Mouse (Mus musculus) liver, embryonic 12.5 days (tissue): ENCODE results near the gene Preb. TPM values are rescaled to one million over a fixed set of nuclear protein-coding genes. Genes with fewer than 3 reads are reported as not detected.

Experiments
- ATAC-seq: fragments of 200-750 bp; cut with Nextera tagmentation; 2 replicates; pipeline ENCODE4 v1.8.0; 2017; ENCODE audit warnings: moderate number of reproducible peaks, mild to moderate bottlenecking, moderate library complexity
- H3K27ac ChIP-seq: fragments of 300-500 bp; sonication (generic); 2 replicates; pipeline ENCODE4 v1.5.1; 2016; ENCODE audit warnings: mild to moderate bottlenecking
- H3K27me3 ChIP-seq: fragments of 300-500 bp; sonication (generic); replicated peaks from 2 replicates; pipeline ENCODE4 v1.6.1; 2016; ENCODE audit warnings: mild to moderate bottlenecking, moderate library complexity
- H3K36me3 ChIP-seq: fragments of 300-500 bp; sonication (generic); 2 replicates; pipeline ENCODE4 v1.6.1; 2016; ENCODE audit warnings: mild to moderate bottlenecking, moderate library complexity
- H3K4me1 ChIP-seq: fragments of 300-500 bp; sonication (generic); 2 replicates; pipeline ENCODE4 v1.6.1; 2016
- H3K4me2 ChIP-seq: fragments of 300-500 bp; sonication (generic); 2 replicates; pipeline ENCODE4 v1.6.1; 2016; ENCODE audit warnings: mild to moderate bottlenecking, moderate library complexity
- H3K4me3 ChIP-seq: fragments of 300-500 bp; sonication (generic); 2 replicates; pipeline ENCODE4 v1.5.1; 2016; ENCODE audit warnings: mild to moderate bottlenecking, moderate library complexity
- H3K9ac ChIP-seq: fragments of 300-500 bp; sonication (generic); 2 replicates; pipeline ENCODE4 v1.6.1; 2016; ENCODE audit warnings: mild to moderate bottlenecking, moderate library complexity
- H3K9me3 ChIP-seq: fragments of 300-500 bp; sonication (generic); replicated peaks from 2 replicates; pipeline ENCODE4 v1.6.1; 2016; ENCODE audit warnings: mild to moderate bottlenecking, moderate library complexity
- WGBS: fragments of 180-500 bp; shearing (Covaris S2); methylation state at CpG from one replicate; pipeline ENCODE4 v1.1.7; 2016; ENCODE audit not compliant: insufficient replicate concordance; 5-methylcytosine and 5-hydroxymethylcytosine counted together
- polyA plus RNA-seq: library from polyadenylated mRNA; unstranded; fragments of >200 nt; fragmentation: Nextera tagmentation; extraction: Ambion mirVana; gene quantifications from 2 replicates; pipeline ENCODE4 v1.2.1, GENCODE M21; 2016

Preb gene
- polyA plus RNA-seq, 1 experiment from 2014 or later, result 111 TPM

DNA sequence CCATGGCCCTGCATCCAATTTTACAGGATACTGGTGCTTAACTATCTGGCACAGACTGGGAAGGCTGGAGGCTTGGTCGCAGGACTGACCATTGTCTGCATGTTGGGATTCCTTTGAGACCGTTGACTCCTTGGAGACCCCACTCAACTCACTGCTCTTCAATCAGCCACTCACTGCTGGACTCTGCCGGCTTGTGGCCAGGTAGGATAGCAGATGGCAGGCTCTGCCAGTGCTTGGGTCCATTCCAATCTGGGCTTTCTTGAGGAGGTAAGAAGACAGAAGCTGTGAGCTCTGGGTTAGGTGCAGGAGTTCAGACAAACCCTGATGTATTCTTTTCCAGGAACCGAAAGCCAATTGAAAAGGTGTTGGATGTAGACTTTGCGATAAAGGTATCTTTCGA lies 6.1 kb downstream of the Preb start:
- no peak for ATAC-seq
- Histone ChIP-seq H3K4me3 (no peak overlapping the region), H3K27ac (no peak overlapping the region), H3K4me1 (peaks cover 35% of the 10 kb centered on the region), H3K36me3 (peaks cover 65% of the 10 kb centered on the region), H3K9me3 (no peaks in the 10 kb centered on the region), H3K27me3 (no peaks in the 10 kb centered on the region), H3K4me2 (no peak overlapping the region), H3K9ac (no peak overlapping the region)
- WGBS, result 91% methylated on average over 6 of the region's 6 CpGs

- 0 out of 2 replicates have a peak overlapping the region, but pooled peaks have one; percentile 1 for H3K9ac ChIP-seq
- H3K27ac ChIP-seq, result 0 out of 2 replicates have a peak overlapping the region, but pooled peaks have one; percentile 20
- H3K4me1 ChIP-seq, result peaks cover 23% of the 10 kb centered on the region
- H3K27me3 ChIP-seq, result no peaks in the 10 kb centered on the region
- no peak for ATAC-seq
- H3K4me2 ChIP-seq, result no peak overlapping the region
- no peak overlapping the region for H3K4me3 ChIP-seq
- peaks cover 50% of the 10 kb centered on the region for H3K36me3 ChIP-seq
- H3K9me3 ChIP-seq, result no peaks in the 10 kb centered on the region
- 73% methylated on average over 5 of the region's 5 CpGs for WGBS
Measured at GRCm38 (mm10) chr5:30952551-30952950, 7.6 kb downstream of the Preb start.

- Histone ChIP-seq H3K9ac (no peak overlapping the region), H3K4me2 (no peak overlapping the region), H3K27me3 (no peaks in the 10 kb centered on the region), H3K4me3 (no peak overlapping the region), H3K4me1 (peaks cover 20% of the 10 kb centered on the region), H3K27ac (no peak overlapping the region), H3K36me3 (peaks cover 44% of the 10 kb centered on the region), H3K9me3 (no peaks in the 10 kb centered on the region)
- 78% methylated on average over 6 of the region's 6 CpGs for WGBS
- no peak for ATAC-seq
Measured at GRCm38 (mm10) chr5:30951706-30952105, 8.5 kb downstream of the Preb start.

- peak overlapping the region; percentile 91 for H3K4me2 ChIP-seq
- peak overlapping the region; percentile 79; the same call in 1 of the 2 replicates for H3K9ac ChIP-seq
- 85% methylated on average over 2 of the region's 2 CpGs for WGBS
- peaks cover 41% of the 10 kb centered on the region for H3K36me3 ChIP-seq
- H3K4me3 ChIP-seq, result peak overlapping the region; percentile 74; the same call in 1 of the 2 replicates
- H3K27ac ChIP-seq, result no peak overlapping the region
- H3K27me3 ChIP-seq, result peaks cover 5% of the 10 kb centered on the region
- H3K4me1 ChIP-seq, result peaks cover 20% of the 10 kb centered on the region
- no peaks in the 10 kb centered on the region for H3K9me3 ChIP-seq
- no peak for ATAC-seq
Measured at GRCm38 (mm10) chr5:30950922-30951321, 9.2 kb downstream of the Preb start.

DNA sequence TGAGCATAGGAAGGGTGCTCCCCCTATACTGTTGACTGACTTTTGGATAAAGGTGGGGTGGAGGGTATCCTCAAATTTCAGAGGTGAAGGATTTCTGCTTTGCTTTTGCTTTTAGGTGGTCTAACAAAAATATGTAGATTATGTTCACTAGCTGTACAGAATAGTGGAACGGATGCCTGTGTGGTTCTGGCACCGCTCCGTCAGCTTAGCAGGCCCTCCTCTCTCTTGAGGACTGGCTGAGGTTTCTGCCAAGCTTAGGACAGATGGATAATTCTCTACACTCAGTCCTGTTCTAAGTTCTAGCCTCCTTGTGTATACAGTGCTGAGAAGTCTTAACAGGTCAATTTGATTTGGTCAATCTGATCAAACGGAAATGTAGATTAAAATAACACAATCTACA lies 9.7 kb downstream of the Preb start:
- H3K27ac ChIP-seq, result peak overlapping the region; percentile 68
- peaks cover 37% of the 10 kb centered on the region for H3K36me3 ChIP-seq
- peaks cover 10% of the 10 kb centered on the region for H3K27me3 ChIP-seq
- peak overlapping the region; percentile 79 for H3K9ac ChIP-seq
- 73% methylated on average over 4 of the region's 4 CpGs for WGBS
- H3K4me3 ChIP-seq, result peak overlapping the region; percentile 74
- H3K4me1 ChIP-seq, result peaks cover 20% of the 10 kb centered on the region
- no peaks in the 10 kb centered on the region for H3K9me3 ChIP-seq
- H3K4me2 ChIP-seq, result peak overlapping the region; percentile 91
- no peak for ATAC-seq

DNA sequence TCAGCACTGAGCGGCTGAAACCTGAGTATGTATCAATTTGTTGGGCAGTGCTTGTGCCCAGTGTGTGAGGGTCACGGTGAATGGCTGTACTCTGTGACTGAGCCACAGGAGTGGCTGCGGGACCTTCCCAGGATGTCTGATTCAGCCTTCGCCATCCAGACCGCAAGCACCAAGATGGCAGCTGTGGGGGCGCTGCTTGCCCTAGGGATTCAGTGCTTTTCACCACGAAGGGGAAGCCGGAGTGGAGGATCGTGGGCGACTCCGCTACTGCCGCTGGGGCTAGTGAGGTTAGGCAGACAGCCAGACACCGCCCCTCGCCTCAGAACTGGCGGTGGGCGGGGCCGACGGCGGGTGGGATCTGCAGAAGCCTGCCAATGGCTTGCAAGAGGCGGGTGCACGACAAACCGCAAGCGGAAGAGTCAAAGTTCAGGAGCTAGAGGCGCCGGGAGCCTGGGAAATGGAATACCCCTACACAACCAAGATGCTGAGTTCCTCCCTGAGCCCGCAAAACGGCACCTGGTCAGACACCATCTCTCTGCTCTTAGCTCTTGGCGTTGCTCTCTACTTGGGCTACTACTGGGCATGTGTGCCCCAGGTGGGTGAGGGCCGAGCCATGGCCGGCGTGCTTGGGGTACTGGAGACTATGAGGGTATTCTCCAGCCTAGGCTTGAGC lies 10.4 kb downstream of the Preb start:
- peaks cover 26% of the 10 kb centered on the region for H3K4me1 ChIP-seq
- H3K27ac ChIP-seq, result peak overlapping the region; percentile 71
- peak; percentile 90 for ATAC-seq
- H3K4me2 ChIP-seq, result peak overlapping the region; percentile 91
- peak overlapping the region; percentile 79 for H3K9ac ChIP-seq
- H3K9me3 ChIP-seq, result no peaks in the 10 kb centered on the region
- peaks cover 30% of the 10 kb centered on the region for H3K36me3 ChIP-seq
- H3K27me3 ChIP-seq, result peaks cover 16% of the 10 kb centered on the region
- WGBS, result under 1% methylated on average over 31 of the region's 31 CpGs
- peak overlapping the region; percentile 74 for H3K4me3 ChIP-seq

GRCm38 (mm10) chr5:30948620-30949019 lies 11.5 kb downstream of the Preb start:
- no peak overlapping the region for H3K9ac ChIP-seq
- no peak for ATAC-seq
- no peak overlapping the region for H3K4me3 ChIP-seq
- H3K9me3 ChIP-seq, result no peaks in the 10 kb centered on the region
- no peak overlapping the region for H3K27ac ChIP-seq
- peaks cover 18% of the 10 kb centered on the region for H3K36me3 ChIP-seq
- H3K27me3 ChIP-seq, result peaks cover 22% of the 10 kb centered on the region
- no peak overlapping the region for H3K4me2 ChIP-seq
- WGBS, result 68% methylated on average over 5 of the region's 5 CpGs
- peaks cover 26% of the 10 kb centered on the region for H3K4me1 ChIP-seq

DNA sequence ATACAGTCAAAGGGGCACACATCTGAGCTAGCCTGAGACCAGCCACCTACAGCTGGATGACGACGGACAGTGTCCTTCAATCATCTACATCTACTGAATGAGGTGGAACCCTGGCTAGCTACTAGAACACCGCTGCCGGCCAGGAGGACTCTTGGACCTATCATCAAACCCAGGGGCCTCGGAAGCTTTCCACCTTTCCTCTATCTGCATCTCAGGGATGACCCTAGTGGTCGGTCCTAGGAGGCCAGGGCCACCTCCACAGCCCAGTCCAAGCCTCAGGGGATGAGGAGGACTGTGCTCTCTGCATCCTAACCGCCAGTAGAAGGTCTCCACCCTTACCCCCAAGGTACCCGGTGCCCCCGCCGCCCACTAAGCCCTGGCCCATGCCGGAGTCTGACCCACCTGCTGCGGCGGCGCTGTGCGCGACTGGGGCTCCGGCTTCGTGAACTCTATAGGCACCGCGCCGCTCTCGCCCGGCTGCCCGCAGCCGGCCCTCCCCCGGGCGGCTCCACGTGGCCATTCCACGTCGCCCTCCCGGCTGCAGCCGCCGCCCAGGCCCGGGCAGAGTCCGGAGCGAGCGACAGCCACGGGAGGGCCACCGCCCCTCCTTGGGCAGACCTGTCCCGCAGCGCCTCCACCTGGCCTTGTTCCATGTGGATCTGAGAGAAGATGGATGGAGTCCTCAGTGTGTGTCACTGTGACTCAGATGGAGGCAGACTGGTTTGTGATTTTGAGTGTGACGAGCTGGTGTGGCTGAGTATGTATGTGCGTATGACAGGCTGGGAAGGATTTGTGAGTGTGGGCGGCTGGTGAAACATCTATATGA lies 15.0 kb downstream of the Preb start, which contains the start of gene Cgref1:
Cgref1 (minus strand) TSS at position 636 of the 826 bp plus-strand sequence.
- 8% methylated on average over 44 of the region's 44 CpGs for WGBS
- H3K9me3 ChIP-seq, result no peaks in the 10 kb centered on the region
- H3K27ac ChIP-seq, result no peak within 1 kb of the TSS
- H3K27me3 ChIP-seq, result peaks cover 22% of the 10 kb centered on the region
- peaks cover 16% of the 10 kb centered on the region for H3K4me1 ChIP-seq
- ATAC-seq, result peak; percentile 41; the same call in 1 of the 2 replicates
- no peaks in the 10 kb centered on the region for H3K36me3 ChIP-seq
- H3K9ac ChIP-seq, result peak within 1 kb of the TSS; percentile 57
- peak within 1 kb of the TSS; percentile 72 for H3K4me2 ChIP-seq
- H3K4me3 ChIP-seq, result peak within 1 kb of the TSS; percentile 48

DNA sequence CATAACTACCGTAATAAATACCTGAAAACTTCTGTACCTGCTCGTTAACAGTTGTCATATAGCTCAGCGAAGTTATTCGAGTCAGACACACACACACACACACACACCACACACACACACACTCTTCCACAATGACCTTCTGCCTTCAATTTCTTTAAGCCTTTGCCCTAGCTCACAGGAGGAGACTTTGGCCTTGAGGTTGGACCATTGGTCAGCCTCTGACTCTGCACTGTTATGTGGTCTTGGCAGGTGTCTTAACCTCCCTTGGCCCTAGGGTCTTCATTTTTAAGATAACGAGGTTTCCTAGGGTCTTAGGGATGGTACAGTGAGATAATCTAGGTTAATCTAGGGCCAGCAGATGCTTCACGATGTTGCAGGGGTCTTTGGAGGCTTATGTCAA lies 15.8 kb downstream of the Preb start:
- Histone ChIP-seq H3K4me1 (peaks cover 12% of the 10 kb centered on the region), H3K4me3 (no peak overlapping the region), H3K9ac (no peak overlapping the region), H3K27ac (no peak overlapping the region), H3K4me2 (peak overlapping the region; percentile 72; the same call in 1 of the 2 replicates), H3K36me3 (no peaks in the 10 kb centered on the region), H3K27me3 (peaks cover 22% of the 10 kb centered on the region), H3K9me3 (no peaks in the 10 kb centered on the region)
- 70% methylated on average over 6 of the region's 6 CpGs for WGBS
- ATAC-seq, result no peak

GRCm38 (mm10) chr5:30943004-30943403 lies 17.2 kb downstream of the Preb start:
- Histone ChIP-seq H3K4me3 (no peak overlapping the region), H3K9ac (no peak overlapping the region), H3K36me3 (no peaks in the 10 kb centered on the region), H3K4me1 (peaks cover 6% of the 10 kb centered on the region), H3K4me2 (no peak overlapping the region), H3K9me3 (no peaks in the 10 kb centered on the region), H3K27me3 (peaks cover 22% of the 10 kb centered on the region), H3K27ac (no peak overlapping the region)
- no peak for ATAC-seq
- 81% methylated on average over 2 of the region's 2 CpGs for WGBS

DNA sequence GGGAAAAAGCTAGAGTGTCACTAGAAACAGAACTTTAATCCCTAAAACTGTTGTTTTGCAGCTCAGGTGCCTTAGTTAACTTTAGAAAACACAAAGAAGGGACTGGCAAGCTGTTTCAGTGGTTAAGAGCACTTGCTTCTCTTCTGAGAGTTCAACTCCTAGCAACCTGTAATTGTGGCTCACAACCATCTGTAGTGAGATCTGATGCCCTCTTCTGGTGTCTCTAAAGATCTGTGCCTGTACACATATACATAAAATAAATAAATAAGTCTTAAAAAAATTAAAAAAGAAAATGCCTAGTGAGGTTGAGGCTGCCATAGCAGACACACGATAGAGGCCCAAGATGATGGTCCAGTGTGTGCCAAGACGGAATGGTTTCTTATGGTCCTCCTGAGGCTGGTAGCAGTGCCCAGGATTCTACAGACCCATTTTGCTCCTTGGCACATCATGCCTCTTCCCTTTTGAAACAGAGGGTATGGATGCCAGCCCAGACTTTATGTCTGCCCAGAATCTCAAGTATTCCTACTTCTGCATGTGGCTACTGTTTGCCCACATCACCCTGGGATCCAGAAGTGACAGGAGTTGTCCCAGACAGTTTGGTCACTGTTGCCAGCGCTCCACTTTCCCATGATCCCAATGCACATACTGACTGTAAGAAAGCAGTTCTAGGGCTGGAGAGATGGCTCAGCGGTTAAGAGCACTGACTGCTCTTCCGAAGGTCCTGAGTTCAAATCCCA lies 25.3 kb downstream of the Preb start:
- H3K36me3 ChIP-seq, result peaks cover 6% of the 10 kb centered on the region

More for the DNA sequence above, 25.3 kb downstream of the Preb start:
- H3K4me2 ChIP-seq, result no peak overlapping the region
- 81% methylated on average over 5 of the region's 5 CpGs for WGBS
- no peak for ATAC-seq
- H3K4me3 ChIP-seq, result no peak overlapping the region
- H3K4me1 ChIP-seq, result no peaks in the 10 kb centered on the region
- no peaks in the 10 kb centered on the region for H3K27me3 ChIP-seq
- H3K9me3 ChIP-seq, result no peaks in the 10 kb centered on the region
- no peak overlapping the region for H3K27ac ChIP-seq
- H3K9ac ChIP-seq, result no peak overlapping the region
